Comparison of ENCODE assay signal across 8 mouse cellular contexts in genomic region chr9:23581039-23581606, GRCm38 (mm10).
DNase-seq lines count a peak whose midpoint lies in the region; ATAC-seq and TF ChIP-seq lines count a peak whose summit lies in the region.

No protein-coding gene starts in this region.

- H3K27ac ChIP-seq in kidney, embryonic 15.5 days = peak overlapping the region; percentile 6; the same call in 1 of the 2 replicates
- no peak overlapping the region; the same call in 1 of the 2 replicates for H3K27ac ChIP-seq in liver, adult 2 months (replicated peaks; ENCODE audit: insufficient read depth, low read depth, low read length)
- H3K27ac ChIP-seq in neural tube, embryonic 13.5 days (replicated peaks) = no peak overlapping the region

- 0 out of 2 replicates have a peak overlapping the region, but pooled peaks have one; percentile 12 for H3K4me2 ChIP-seq in kidney, embryonic 15.5 days
- H3K4me2 ChIP-seq in neural tube, embryonic 13.5 days = no peak overlapping the region

- H3K9ac ChIP-seq in kidney, embryonic 15.5 days = no peak overlapping the region
- no peak overlapping the region for H3K9ac ChIP-seq in liver, adult 2 months (ENCODE audit: low read depth, low read length)
- no peak overlapping the region for H3K9ac ChIP-seq in neural tube, embryonic 13.5 days

- 14% methylated on average over 6 of the region's 6 CpGs for WGBS in kidney, embryonic 15.5 days
- 9% methylated on average over 6 of the region's 6 CpGs for WGBS in liver, adult 2 months
- 16% methylated on average over 6 of the region's 6 CpGs for WGBS in neural tube, embryonic 13.5 days

- TF ChIP-seq POLR2A in liver, adult 2 months (IDR thresholded peaks at IDR 0.05; ENCODE audit: extremely low read depth, insufficient read depth, low read length) = no peak

- no peaks in the 10 kb centered on the region for H3K27me3 ChIP-seq in kidney, embryonic 15.5 days
- no peaks in the 10 kb centered on the region for H3K27me3 ChIP-seq in liver, adult 2 months (ENCODE audit: control insufficient read depth, insufficient read depth, low read length)
- no peaks in the 10 kb centered on the region for H3K27me3 ChIP-seq in neural tube, embryonic 13.5 days

- 0 out of 2 replicates have a peak, but pooled peaks cover 6% of the 10 kb centered on the region for H3K4me1 ChIP-seq in kidney, embryonic 15.5 days
- 0 out of 2 replicates have a peak, but pooled peaks cover 1% of the 10 kb centered on the region for H3K4me1 ChIP-seq in liver, adult 2 months (ENCODE audit: control insufficient read depth, insufficient read depth, low read length)
- peaks cover 9% of the 10 kb centered on the region for H3K4me1 ChIP-seq in neural tube, embryonic 13.5 days (replicated peaks)

- H3K4me3 ChIP-seq in kidney, embryonic 15.5 days (replicated peaks) = no peak overlapping the region
- H3K4me3 ChIP-seq in liver, adult 2 months (ENCODE audit: insufficient read depth, low read depth, low read length) = no peak overlapping the region
- H3K4me3 ChIP-seq in neural tube, embryonic 13.5 days = no peak overlapping the region

- no peaks in the 10 kb centered on the region for H3K79me2 ChIP-seq in liver, adult 2 months (ENCODE audit: control insufficient read depth, insufficient read depth, low read length)

- H3K36me3 ChIP-seq in kidney, embryonic 15.5 days = no peaks in the 10 kb centered on the region
- no peaks in the 10 kb centered on the region for H3K36me3 ChIP-seq in liver, adult 2 months (ENCODE audit: control insufficient read depth, insufficient read depth, low read length)
- no peaks in the 10 kb centered on the region for H3K36me3 ChIP-seq in neural tube, embryonic 13.5 days

- peak; percentile 83 for ATAC-seq in kidney, embryonic 15.5 days (replicated peaks; ENCODE audit: low FRiP score)
- peak; percentile 78; the same call in 1 of the 2 replicates for ATAC-seq in neural tube, embryonic 13.5 days (ENCODE audit: low read depth)

- no peaks in the 10 kb centered on the region for H3K9me3 ChIP-seq in kidney, embryonic 15.5 days (replicated peaks)
- H3K9me3 ChIP-seq in neural tube, embryonic 13.5 days = no peaks in the 10 kb centered on the region

- TF ChIP-seq CTCF in liver, adult 2 months (IDR thresholded peaks at IDR 0.05; ENCODE audit: low read depth, low read length) = peak; percentile 53

- DNase-seq in 3T3-L1 (ENCODE audit: low read depth, low spot score) = peak; percentile 79
- peak; percentile 62 for DNase-seq in adrenal gland, adult 8-10 months
- peak; percentile 67 for DNase-seq in embryo, embryonic 9.5 days (ENCODE audit: extremely low spot score)
- DNase-seq in heart, adult 9 months (ENCODE audit: low spot score in 2 of 2) = peak; percentile 75 to 79
- DNase-seq in liver, adult 2 months (ENCODE audit: extremely low read depth, low read depth, low spot score) = peak; percentile 69
- DNase-seq in testis, postnatal 14 days (ENCODE audit: low spot score) = peak; percentile 60
